Mouse (Mus musculus) adrenal gland, postnatal 25 days (tissue): ENCODE results near the gene Kcnn1. TPM values are rescaled to one million over a fixed set of nuclear protein-coding genes. Genes with fewer than 3 reads are reported as not detected.
A peak's percentile ranks its signal among the peaks of the same experiment; 100 is the strongest.

Experiments used
- DNase-seq: peaks from one replicate; pipeline ENCODE4 v3.0.0; 2021; ENCODE audit warnings: mixed read lengths
- total RNA-seq: library from RNA; stranded (reverse); gene quantifications from 2 replicates; pipeline ENCODE4 v1.2.3, GENCODE M21; 2021

Gene Kcnn1
- total RNA-seq, 1 experiment from 2014 or later: 3.3 TPM

DNA sequence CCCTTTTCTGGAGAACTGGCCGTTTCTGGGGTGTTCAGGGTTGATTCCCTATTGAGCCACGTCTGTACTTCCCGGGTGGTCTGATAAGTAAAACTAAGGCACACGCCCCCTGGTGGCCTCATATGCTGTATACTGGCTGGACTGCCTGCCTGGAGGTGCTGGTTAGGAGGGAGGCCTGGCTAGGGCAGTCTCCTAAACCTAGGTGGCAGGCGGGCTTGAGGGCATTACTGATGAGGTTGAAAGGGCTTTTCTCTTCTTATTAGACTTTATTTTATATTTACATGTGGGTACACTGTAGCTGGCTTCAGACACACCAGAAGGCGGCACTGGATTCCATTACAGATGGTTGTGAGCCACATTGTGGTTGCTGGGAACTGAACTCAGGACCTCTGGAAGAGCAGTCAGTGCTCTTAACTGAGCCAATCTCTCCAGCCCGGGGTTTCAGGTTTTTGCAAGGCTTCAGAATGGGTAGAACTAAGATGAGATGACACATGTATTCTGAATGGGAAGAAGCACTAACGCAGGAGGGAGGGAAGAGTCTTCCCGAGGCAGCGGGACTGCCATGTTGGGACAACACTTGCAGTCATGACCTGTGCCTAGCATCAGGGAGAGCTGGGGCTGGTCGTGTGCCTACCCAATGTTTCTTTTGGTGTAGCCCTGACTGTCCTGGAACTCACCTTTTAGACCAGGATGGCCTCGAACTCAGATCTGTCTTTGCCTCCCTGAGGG is 30.8 kb upstream of the Kcnn1 start:
- peak; percentile 75 for DNase-seq

DNA sequence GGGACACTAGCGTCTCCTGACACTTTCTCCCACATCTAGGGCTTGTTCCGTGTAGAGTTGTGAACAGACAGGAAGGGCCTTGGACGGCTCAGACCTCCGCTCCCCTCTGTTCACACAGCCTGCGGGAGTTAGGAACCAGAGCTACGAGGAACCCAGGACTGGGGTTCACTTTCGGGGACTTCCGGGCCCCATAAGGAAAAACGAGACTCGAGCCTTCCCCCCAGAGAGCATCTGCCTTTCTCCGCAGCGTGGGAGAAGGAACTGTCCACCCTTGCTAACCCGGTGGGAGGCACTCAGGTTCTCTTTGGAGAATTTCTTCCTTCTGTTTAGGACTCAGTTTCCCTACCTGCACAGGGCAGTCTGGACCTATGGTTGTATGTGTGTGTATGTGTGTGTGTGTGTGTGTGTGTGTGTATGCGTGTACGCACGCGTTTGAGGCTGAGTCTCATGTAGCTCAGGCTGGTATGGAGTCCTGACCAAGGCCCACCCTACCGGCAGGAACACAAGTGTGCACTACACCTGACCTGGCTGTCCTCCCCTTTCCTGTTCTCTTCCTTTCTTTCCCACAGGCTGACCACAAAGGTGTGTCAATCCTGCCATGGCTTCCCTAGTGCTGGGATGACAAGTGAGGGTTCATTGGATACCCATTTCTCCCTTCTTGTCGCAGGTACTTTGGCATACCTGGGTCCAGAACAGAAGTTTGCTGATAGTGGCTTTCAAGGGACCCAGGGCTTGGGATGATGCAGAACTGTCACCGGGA is 30.0 kb upstream of the Kcnn1 start:
- no peak for DNase-seq

DNA sequence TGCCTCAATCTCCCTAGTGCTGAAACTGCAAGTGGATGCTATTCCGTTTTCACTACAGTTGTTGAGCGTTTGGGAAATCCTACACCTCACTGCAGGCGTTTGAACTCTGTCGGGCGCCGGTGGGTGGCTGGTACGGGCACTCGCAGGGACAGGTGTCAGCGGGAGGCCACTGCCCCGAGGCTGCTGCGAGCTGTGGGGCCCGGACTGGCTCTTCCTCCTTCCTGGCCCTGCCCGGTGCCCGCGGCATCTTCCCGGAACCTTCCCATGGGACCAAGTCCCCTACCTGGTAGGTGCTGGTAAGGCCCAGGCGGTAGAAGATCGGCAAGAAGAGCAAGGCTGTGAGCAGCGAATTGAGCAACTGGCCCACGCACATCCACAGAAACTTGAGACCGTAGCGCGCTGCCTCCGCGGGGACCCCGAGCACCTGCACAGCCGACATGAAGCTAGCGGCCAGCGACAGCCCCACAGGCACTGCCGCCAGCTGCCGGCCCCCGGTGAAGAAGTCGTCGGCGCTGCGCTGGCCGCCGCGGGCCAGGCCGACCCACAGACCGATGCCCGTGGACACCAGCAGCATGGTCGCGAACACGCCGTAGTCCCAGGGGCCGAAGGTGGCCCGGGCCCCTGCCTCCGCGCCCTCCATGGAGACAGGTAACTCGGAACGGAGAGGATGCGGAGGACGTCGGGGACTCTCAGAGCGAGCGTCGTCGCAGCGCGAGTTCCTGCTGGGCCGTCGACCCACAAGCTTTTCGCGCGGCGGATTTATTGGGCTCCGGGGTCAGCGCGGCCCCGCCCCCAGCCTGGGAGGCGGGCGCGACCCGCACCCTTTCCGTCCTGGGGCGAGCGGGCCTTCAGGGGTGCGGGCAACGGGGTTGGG is 29.2 kb upstream of the Kcnn1 start, which contains the start of gene Slc5a5:
TSS of gene Slc5a5 (minus strand) at position 736 of the 874 bp plus-strand sequence.
- no peak for DNase-seq

DNA sequence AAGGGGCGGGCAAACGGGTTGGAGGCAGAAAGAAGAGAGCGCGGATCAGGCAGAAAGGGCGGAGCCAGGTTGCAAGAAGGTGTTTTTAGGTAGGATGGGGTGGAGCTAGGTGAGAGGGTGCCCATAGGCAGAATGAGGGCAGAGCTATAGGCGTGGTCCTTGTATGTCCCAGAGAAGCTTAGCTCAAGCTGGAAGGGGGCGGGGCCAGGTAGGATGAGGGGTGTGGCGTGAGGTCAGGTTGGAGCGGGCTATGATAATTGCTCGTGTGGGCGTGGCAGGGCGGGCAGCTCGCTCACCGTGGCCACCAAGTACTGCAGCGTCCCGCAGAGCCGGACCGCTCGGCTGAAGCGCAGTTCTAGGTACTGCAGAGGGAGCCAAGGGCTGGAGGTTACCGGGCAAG is 28.3 kb upstream of the Kcnn1 start:
- DNase-seq: no peak

DNA sequence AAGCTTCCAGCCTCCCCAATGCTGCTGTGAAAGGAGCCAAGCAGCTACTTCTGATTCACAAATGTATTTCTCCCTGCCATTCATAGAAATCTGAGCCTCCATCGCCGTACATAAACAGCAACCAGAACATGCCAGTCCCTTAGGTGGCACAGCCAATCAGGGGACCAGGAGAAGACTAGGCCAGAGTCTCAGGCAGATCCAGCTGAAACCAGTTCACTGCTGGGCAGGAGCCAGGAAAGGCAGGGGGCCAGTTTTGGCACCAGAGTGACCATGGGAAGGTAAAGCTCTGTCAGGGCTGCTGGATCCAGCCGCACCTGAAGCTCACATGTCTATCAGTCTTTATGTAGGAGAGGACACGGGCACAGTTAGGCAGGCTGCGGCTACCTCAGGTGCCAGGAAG is 27.6 kb upstream of the Kcnn1 start:
- no peak for DNase-seq

DNA sequence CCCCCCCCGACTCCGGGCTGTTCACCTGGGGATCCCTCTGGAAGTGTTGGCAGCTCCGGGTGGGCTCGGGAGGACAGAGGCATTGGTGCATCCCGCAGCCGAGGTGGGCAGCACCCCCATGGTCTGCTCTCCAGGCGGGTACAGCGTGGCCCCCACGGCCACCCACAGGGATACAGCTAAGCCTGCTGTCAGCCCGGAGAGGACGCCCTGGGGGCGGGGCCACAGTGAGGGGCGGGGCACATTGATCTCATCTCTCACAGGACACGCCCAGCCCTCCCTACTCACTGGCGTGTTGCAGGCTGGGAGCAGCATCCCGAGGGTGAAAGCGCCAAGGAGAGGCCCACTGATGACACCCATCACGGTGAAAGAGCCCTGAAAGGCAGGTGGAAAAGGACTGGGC is 24.6 kb upstream of the Kcnn1 start:
- DNase-seq: no peak

DNA sequence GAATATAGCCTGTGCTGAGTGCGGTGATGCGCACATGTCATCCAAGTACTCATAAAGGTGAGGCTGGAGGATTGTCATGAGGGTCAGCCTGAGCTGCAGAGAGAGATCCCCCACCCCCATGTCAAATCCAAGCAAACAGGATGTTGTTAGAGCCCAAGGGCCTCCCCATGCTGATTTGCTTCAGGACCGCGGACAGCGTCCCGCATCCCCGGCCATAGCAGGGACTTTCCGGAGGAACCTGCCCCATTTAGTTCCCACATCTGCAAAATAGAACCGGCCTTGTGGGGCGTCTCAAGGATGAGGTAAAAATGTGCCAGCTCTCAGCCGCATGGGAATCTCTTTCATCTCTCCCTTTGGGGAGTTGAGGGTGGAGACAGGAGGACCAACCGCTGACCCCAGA is 22.6 kb upstream of the Kcnn1 start:
- peak; percentile 47 for DNase-seq

DNA sequence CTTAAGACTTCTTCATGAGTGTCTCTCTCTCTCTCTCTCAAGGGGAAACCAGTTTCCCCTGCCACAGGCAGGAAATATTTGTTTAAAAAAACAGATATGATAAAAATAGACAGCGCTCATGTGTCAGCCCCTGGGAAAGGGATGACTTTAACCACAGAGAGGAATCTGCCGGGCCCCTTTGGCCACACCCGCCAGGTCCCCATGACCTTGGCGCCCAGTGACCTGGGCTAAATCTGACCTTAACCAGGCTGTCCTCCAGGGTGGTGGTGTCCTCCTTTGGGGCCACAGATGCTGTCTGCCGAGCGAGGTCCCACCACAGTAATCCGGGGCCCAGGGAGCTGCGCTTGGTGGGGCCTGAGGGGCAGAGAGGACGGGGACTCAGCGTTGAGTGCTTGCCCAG is 21.6 kb upstream of the Kcnn1 start:
- no peak for DNase-seq

DNA sequence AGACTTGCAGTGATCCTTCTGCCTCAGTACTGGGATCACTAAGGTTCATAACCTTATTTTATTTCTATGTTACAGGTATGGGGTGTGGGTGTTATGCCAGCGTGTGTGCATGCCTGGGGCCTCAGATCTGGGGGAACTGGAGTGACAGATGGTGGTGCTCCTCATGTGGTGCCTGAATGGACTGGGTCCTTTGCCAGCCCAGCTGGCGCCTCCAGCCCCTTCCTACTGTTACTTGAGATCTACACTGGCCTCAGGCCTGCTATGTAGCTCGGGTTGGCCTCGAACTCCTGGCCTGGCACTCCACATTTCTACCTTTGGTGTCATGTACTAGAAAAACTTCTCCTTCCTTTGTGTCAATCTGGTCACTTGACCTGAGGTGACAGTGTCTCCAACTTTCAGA is 21.1 kb upstream of the Kcnn1 start:
- DNase-seq: no peak

DNA sequence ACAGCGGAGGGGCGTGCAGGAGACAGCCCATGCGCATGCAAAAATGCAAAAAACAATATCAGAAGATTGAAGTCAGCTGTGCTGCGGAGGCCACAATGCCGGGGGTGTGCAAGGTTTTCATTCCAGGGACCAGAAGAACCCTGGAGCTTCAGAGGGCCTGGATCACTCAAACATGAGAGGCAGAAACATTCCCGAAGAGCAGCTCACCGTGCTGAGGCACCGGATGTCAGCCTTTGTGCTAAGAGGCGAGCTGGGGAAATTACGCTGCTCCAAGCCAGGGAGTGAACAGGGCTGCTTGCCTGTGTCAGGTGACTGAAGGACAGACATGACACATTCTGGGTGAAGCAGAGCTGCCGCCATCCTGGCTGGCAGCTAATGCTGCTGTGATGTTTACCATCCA is 17.5 kb upstream of the Kcnn1 start:
- no peak for DNase-seq

DNA sequence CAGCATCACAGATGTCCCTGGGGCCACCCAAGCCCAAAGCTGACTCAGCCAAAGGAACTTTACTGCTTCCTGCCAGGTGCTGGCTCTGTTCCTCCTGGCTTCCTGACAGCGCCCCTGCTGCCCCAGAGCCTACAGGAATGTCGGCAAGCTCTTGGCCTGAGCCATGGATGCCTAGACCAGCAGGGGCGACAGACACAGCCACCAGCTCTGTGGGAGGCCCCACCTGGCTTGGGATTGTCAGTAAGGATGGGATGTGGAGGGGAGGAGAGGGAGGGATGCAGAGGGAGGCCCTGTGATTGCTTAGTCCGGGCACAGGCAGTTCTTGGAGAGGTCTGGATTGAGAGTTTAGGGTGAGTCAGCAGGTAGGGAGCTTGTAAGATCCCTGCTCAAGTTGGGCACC is 17.1 kb upstream of the Kcnn1 start:
- peak; percentile 51 for DNase-seq

DNA sequence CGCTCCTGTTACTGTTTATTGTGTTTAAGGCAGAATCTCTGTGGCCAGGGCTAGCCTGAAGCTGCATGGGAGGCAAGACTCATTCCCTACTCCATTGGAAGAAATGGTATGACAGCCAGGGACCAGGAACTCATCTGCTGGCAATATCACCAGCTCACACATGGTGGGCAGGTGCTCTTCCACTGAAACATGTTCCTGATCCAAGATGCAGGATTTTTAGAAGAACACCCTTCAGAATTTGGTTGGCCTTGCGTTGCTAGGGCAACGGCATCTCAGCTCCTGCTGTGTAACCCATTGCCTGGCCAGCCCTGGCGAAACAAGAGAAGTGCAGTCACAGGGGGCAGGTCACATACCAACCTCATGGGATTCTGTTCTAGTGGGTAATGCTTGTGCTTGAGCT is 16.4 kb upstream of the Kcnn1 start:
- no peak for DNase-seq

DNA sequence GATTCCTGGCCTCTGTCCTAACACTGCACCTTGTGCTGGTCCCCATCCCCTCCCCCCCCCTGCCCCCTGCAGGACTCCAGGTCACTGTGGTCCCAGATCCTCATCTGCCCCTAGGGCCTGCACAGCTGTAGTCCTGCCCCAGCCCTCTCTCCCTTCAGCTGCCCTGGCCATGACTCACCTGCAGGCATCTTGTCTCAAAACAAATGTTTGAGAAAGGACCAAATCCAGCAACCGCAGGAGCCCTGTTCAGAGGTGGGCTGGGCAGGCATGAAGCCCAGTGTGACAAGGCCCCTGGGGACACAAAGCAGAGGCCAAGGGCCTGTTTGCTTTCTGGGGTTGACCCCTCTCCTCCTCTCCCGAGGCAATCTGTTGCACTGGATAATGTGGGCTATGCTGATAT is 15.1 kb upstream of the Kcnn1 start:
- DNase-seq: no peak

DNA sequence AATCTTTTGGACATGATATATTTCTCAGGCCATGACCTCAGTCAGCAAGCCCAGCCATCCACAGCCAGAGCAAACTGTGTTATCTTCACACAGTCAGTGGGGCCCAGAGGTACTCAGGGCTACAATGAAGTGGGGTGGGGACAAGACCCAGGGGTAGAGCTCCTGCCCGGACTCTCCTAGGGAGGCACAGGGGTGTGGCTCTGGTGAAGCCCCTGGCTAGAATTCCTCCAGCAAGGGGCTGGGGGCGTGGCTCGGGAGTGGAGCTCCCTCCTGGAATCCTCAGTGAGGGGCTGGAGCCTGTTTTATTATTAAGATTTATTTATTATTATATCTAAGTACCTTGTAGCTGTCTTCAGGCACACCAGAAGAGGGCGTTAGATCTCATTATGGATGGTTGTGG is 13.3 kb upstream of the Kcnn1 start:
- no peak for DNase-seq

DNA sequence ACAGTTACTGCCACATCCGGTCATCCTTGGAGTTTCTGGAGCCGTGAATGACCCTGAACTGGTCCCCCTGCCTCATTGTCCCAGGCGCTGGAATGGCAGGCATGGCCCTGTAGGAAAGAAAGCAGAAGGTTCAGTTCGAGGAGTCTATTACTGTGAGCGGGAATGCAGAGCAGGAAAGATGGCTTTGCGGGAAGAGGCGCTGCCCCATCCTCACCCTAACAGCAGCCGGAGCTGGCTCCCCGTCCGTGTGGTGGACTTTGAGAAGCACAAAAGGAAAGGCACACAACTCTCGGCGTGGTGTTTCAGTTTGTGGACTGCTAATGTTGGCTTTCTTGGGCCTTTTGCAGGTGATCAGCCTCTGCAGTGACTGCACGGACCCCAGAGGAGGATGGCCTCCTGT is 11.4 kb upstream of the Kcnn1 start:
- DNase-seq: no peak

DNA sequence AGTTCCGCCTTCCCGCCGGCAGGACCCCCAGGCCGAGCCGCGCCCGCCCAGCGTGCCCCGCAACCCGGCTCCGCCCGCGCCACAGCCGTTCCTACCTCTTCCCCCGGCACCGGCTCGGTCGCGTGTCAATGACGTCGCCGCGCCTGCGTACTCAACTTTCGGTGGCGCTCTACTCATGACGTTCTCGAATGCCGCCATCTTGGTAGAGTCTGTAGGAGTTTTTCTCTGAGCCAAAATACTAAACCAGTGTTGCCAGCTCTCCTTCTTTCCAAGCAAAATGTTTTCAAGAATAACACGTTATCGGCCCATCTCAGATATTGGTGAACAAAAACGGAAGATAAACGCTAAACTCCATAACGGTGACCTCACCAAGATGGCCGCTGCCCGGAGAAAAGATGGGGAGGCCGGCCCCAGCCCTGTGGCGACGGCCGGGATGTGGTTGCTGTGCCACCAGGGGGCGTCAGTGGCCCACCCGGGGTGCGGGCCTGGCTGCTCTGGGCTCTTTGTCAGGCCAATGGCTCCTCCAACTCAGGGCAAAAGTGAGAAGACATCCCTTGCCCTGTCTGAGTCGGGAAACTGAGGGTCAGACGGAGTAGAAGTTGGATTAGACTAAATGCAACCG is 10.4 kb upstream of the Kcnn1 start, which contains the start of gene Ccdc124:
TSS of gene Ccdc124 (minus strand) at position 572 of the 622 bp plus-strand sequence.
- peak; percentile 97 for DNase-seq

DNA sequence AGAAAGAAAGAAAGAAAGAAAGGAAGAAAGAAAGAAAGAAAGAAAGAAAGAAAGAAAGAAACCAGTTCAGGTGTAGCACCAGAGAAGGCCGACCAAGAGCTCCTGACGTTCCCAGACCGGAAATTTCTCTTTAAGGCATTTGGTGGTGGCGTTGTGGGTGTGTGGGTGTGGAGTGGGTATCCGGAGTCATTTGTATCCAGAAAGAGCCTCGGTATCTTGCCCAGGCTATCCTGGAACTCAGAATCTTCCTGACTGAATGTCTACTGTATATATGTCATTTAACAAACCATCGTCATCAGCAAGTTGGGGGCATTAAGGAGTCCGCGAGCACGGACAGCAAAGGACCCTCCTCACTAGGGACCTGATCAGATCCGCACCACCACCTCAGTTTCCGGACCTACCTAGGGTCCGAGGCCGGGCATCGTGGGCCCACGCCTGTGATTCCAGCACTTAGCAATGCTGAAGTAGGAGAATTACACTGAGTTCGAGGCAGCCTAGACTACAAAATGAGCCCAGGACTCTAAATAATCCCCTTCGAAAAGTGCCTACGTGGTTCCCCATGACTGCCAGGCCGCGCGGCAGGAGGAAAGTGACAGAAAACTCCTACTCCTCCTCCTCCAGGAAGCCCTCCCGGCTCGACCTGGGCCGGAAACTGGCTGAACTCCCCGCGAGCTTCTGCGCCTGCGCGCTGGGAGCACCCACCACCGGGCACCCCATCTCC is 9.7 kb upstream of the Kcnn1 start:
- DNase-seq: no peak

DNA sequence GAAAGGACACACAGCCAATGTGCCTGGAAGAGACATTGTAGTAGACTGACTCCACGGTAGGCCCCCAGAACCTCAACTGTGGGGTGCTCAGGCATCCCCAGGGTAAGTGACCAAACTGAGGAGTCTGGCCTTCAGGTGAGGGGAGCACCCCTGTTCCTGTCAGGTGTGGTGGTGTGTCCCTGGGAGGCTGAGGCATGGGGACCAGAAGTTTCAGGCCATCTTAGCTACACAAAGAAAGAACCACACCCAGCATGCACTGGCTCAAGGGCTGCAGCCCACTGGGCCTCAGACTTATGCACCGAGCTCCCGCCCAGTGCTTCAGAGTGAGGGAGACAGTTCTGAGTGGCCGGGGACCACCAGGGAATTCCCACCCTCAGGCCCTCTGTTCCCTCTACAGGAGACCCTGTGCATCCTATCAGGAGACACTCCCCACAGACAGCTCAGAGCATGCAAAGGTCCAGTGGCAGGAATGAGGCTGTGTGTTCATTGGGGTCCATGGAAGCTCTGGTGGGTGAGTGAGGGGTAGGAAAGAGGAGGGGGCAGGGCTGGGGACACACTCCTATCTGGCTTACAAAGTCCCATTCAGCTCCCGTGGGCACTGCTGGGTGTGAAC is 8.2 kb upstream of the Kcnn1 start:
- no peak for DNase-seq

DNA sequence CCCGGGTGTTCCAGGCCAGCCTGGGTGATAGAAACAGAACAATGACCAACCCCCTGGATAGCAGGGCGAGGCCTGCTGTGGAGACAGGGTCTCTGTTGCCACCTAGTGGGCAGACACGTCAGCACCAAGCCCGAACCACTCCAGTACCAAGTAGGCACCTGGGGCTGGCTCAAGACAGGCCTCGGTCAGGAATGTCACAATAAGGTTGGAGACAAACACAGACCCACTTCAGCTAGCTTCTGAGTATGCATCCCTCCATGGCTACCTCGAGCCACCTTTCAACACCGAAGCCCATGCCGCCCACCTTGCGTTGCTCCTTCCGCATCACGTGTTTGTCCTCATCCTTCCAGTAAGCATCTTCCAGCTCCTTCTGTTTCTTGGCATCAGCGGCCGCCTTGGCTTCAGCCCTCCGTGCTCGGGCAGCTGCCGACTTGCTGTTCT is 6.6 kb upstream of the Kcnn1 start:
- peak; percentile 77 for DNase-seq

DNA sequence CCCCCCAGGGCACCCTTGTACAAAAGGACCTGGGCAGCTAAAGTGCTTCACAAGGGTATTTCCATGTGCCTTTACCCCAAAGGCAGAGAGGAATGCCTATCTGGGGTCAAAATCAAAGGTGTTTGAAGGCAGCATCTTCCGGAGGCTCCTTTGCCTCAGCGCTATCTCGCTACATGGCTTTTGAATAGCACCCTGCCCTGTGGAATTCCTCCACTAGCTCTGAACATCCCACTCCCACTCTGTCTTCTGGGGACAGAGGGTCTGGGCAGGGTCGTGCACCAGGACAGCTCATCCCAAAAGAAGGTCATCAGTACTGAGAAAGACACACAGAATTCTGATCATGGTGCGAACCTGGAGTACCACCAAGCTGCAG is 6.1 kb upstream of the Kcnn1 start:
- DNase-seq: no peak

DNA sequence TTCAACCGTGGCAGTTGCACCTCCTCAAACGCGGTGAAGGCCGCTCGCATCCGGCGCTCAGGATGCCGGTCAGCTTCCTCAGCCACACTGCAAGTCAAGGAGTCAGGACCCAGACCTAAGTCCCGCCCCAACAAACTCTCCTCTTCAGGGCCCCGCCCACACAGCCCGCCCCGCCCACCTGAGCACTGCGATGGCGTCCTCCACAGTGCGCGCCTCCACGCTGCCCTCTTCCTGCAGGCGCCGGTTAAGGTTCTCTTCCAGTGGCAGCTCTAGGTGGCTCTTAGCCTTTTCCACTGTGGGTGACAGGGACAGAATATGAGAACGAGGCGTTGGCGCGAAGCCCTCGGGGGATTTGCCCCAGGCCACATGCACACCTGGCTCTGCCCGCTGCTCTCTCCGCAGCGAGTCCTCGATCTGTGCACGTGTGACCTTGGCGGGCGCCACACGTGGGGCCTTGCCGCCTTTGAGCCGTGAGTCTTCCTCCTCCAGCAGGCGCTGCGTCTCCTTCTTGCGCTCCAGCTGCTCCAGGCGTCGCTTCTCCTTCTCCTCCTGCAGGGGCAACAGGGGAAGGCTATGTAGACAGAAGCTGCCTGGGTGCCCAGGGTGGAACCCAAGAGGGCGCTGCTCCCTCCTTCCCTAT is 5.6 kb upstream of the Kcnn1 start:
- DNase-seq: peak; percentile 56
